Mouse (Mus musculus) adrenal gland, adult 2 months (tissue): ENCODE measurements around the gene Spata31d1d. TPM values are rescaled to one million over a fixed set of nuclear protein-coding genes. Genes with fewer than 3 reads are reported as not detected.
A peak's percentile ranks its signal among the peaks of the same experiment; 100 is the strongest.
"Not testable (repeated sequence)": the region's sequence is repeated elsewhere in the genome, so short reads cannot be mapped to it uniquely, and the experiment has no call there.

Experiments used
- DNase-seq: peaks from one replicate; pipeline ENCODE4 v3.0.0; 2021
- long read RNA-seq: library from polyadenylated mRNA; stranded (forward); transcript quantifications from one replicate; pipeline ENCODE4 v2.0.0, GENCODE M21; 2021
- polyA plus RNA-seq: library from polyadenylated mRNA; depleted of rRNA; stranded (reverse); fragments of >200 nt; gene quantifications from 2 replicates; pipeline ENCODE4 v1.2.3, GENCODE M21; 2012; rRNA removed
- total RNA-seq, 2 experiments: library from RNA; stranded (reverse); gene quantifications; 2 replicates each; pipeline ENCODE4 v1.2.3; 2021

Gene Spata31d1d
- total RNA-seq = not detected
- not detected in 2 replicates for polyA plus RNA-seq
- long read RNA-seq = 0 reads

DNA sequence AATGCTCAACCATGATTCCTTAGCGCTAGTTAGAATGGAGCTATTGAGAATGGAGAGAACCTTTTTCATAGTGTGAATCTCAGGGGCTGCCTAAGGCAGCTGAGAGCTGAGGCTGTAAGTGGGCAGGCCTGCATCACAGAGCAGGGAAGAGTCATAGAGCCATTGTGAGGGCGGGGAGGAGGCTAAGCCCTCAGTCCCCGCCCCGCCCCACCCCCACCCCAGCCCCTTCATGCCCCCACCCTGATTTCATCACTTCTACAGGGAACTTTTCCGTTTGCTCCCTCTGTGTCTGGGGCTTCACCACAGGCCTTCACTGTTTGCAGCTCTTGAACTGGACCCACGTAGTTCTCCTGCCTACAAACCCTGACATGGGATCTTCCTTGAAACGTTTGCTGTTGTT lies at the start of gene Spata31d1d:
Gene Spata31d1d (minus strand): TSS at position 101 of the 400 bp plus-strand sequence.
- no peak for DNase-seq

DNA sequence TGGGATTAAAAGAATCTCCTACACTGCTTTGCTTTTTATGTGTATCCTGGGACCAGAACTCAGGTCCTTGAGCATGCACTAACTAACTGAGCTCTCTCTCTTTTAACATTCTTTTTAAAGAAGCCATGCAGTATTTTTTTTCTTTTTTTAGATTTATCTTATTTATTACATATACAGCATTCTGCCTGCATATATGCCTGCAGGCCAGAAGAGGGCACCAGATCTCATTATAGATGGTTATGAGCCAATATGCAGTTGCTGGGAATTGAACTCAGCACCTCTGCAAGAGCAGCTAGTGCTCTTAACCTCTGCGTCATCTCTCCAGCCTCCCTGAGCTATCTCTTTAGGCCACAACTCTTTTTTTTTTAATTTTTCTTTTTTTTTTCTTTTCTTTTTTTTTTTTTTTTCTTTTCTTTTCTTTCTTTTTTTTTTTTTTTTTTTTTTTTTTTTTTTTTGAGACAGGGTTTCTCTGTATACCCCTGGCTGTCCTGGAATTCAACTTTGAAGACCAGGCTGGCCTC lies 48.3 kb upstream of the Spata31d1d start:
- DNase-seq = not testable (repeated sequence)

DNA sequence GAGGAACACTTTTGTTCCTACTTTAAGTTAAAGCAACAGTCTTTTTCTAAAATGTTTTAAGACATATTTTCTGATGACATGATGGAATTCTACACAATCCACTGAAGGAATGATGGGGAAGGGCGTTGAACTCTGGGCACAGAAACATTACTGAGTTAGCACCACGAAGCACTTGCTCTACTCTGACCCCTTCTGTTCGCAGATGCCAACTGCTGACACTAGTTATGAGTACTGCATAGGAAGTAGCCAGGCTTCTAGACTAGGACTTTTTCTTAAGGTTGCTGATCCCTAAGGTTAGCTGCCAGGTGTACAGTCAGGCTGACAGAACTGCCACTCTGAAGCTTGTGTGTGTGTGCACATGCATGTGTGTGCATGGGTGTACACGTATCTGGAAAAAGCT lies 47.7 kb upstream of the Spata31d1d start:
- no peak for DNase-seq

DNA sequence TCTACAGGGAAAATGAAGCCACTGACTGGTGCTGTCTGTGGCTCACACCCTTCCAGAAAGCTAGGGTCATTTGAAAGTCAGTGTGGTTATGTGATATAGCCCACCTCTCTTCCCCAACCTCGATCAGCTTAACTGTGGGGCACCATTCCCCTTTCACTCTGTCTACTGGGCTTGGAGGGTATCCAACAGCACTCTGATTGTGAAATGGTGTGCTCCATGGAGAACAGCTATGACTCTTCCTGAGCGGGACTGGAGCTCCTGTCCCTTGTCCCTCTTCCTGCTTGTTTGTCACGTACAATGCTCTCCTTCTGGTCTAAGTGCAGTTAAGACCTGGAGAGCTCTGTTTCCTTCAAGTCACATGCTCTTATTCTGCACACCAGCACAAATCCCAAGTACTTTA lies 43.6 kb upstream of the Spata31d1d start:
- peak; percentile 19 for DNase-seq

DNA sequence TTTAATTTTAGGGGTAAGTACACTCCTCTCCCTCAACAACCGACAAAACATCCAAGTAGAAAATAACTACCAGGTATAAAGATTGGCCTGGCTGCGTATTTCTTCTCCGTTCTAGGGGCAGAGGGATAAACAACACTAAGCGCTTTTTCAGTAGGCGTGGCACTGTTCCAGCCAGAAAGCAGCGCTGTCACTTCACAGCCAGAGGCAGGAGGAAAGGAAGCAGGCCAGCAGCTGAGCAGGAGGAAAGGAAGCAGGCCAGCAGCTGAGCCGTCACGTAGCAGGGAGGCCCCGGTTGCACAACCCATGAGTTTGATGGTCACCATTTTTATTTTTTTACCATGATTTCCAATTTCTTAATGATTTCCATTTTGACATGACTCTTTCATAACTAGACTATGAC lies 39.7 kb upstream of the Spata31d1d start:
- peak; percentile 78 for DNase-seq

DNA sequence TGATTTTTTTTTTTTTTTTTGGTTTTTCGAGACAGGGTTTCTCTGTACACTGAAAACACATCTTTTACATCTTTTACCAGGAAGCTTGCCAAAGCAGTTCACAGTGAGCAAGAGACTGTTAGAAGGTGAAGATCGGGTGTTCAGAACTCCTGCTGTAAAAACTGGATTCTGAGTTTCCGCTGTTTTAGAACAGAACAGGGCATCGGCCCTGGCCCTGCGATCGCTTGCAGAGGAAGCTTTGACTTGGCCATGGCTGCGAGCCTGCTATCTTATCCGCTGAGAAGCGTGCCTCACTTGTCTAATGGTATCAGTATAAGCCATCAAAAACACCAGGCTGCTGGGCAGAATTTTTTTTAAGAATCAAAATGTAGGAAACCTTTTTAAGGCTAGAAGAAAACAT lies 39.3 kb upstream of the Spata31d1d start:
- peak; percentile 20 for DNase-seq

DNA sequence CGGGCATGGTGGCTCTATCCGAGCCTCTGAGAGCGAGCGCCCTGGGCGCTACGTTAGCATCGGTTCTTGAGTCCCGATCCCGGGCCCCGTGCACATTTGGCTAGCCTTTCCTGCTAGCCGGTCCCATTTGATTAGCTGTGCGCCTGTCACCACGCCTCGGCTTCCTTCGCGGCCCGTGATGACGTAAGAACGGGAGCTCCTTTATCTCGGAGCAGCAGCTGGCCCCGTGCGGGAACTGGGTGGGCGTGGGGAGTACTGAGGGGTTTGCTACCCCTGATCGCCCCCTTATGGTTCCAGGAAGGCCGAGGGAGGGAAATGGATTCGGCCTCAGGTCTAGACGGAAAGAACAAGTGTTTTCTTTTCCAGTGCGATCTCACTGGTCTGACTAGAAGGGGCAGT lies 38.6 kb upstream of the Spata31d1d start:
- peak; percentile 89 for DNase-seq

DNA sequence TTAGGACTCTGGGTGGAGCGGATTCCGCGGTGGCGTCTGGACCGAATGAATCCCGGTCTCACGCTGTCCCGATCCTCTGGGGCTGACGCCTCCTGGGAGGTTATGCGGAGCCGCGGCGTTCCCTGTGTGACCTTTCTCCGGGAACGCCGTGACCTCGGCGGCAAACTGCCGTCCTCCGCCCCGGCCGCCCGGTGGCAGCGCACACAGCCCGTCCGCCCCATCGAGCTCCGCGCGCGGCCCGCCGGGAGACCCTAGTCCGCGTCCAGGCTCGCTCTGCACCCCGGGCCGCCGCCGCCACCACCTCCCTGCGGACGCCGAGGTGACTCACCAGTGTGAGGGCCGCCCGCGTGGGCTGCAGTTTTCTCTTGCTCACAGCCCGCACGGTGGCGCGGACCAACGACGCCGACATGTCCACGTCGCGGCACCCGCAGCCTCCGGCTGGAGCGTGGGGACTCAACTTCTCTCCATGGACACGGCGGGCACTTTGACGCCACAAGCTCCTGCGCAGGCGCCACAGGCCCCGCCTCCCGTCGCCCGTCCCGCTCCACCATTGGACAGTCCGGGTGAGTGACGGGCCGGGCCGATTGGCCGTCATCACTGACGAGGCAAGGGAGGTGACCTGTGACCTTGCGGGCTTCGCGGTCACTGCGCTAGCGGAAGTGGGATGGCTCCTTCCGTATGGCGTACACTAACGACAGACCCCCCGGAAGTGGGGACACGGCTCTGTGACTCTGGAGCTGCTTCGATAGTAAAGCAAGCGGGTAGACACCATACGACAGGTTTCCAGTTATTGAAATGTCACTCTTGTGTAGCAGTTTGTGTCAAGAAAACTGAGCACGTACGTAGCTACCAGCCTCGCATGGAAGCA lies 38.0 kb upstream of the Spata31d1d start, which contains the start of gene Isca1:
Gene Isca1 (minus strand): TSS at position 515 of the 868 bp plus-strand sequence.
- DNase-seq = peak; percentile 99

DNA sequence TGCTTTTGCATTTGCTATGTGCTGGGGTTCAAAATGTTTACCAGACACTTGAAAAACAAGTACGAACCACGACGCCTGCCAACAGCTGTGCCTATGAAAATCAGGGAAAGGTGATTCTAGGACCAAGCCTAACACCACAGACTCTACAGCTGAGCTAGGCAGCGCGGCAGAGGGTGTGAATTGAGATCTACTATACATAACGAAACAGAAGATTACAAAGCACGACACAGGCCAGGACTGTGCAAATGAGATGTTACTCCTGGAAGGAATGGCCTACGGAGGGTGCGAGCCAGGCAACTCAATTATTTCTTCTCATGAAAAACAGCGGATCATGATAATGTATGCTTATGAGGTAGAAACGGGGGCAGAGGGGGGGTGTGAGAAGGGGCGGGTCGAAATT lies 37.0 kb upstream of the Spata31d1d start:
- peak; percentile 15 for DNase-seq

DNA sequence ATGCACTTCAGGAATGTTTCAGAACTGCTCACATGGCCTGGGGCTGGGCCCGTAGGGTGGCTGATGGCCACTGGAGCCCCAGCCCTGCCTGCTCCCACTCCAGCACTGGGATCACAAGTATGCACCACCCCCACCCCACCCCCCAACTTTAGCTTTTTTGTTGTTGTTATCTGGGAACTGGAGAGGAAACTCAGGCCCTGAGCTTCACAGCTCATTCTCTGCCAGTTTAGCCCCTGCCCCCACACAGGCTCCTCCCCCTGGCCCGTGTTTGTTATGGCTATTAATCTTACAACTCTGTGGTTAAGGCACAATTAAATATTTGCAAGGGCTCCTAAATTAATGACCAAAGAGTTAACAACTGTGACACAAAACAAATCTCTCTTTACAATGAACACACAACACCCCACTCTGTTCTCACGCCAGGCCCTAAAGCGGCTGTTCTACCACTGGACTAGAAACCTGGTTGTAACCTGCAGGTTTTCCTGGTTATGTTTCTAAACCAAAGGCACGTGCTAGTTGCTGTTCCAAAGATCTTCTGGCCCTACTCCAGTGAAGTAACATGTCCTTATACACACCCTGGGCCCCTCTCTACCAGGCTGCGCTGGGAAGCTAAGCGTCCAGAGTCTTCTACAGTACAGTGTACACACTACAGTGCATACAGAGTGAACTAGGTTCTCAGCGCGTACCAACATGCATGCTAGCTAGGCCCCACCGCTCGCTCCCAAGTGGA lies 35.4 kb upstream of the Spata31d1d start:
- DNase-seq = peak; percentile 23

DNA sequence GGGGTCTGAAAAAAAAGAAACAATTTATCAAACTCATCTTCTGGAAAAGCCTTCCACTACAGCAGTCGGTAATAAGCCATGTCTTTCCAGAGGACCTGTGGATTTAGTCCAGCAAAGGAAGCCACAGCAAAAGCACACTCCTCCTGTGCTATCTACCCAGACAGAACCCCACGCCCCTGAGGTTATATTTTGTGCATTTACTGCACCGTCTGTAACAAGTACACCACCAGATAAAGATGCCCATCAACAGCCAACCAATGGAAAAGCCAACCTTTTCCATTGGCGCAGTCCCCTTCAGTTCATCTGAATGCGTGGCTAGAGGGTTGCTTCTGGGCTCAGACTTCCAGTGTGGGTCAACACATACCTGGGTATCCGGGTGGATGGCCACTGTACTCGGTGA lies 31.2 kb upstream of the Spata31d1d start:
- no peak for DNase-seq

DNA sequence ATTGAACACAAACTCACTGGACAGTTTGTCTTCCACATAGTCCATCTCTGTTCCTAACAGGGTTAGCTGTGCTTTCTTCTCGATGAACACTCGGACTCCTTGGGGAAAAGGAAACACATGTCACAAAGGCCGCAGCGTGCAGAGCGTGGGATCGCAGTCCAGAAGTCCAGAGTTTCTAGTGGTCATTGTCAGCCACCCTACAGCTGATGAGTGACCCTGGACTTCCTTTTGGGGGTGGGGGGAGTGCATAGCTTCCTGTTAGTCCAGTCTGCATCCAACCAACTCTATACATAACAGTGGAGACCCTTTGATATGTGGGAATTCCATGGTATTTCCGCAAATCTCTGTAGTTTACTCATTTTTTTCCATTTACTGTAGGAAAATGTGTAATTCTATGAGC lies 25.4 kb upstream of the Spata31d1d start:
- DNase-seq = no peak

DNA sequence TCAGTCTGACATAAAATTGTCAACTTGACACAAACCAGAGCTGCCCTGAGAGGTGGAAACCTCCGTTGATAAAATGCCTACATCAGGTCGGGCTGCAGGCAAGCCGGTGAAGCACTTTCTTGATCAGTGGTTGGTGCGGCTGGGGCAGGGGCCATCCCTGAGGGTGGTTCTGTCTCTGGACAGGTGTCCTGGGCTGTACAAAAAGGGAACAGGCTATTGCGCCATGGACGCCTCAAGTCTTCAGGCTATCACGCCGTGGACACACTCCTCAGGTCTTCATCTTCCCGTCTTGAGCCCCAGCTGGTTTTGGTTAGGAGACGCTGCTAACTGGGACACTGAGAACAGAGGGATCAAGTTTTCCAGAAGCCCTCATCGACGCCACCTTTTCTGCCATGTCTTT lies 18.8 kb upstream of the Spata31d1d start:
- DNase-seq = no peak

DNA sequence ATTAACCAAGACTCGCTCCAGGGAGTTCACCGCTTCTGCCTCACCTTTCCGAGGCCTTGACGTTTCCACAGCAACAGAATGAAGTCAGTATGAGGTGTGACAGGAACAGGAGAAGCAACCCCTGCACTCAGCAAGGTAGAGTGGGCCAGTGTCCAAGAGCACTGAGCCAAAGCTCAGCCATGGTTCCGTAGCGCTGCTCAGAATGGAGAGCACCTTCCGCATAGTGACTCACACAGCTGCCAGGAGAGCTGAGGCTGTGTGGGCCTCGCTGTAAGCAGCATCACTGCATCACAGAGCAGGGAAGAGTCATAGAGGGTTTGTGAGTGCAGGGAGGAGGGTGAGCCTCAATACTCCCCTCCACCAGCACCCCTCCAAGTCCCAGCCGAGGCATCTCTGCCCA lies 15.2 kb upstream of the Spata31d1d start, which contains the start of gene 1700014D04Rik:
Gene 1700014D04Rik (minus strand): TSS at position 42 of the 400 bp plus-strand sequence.
- DNase-seq = no peak

DNA sequence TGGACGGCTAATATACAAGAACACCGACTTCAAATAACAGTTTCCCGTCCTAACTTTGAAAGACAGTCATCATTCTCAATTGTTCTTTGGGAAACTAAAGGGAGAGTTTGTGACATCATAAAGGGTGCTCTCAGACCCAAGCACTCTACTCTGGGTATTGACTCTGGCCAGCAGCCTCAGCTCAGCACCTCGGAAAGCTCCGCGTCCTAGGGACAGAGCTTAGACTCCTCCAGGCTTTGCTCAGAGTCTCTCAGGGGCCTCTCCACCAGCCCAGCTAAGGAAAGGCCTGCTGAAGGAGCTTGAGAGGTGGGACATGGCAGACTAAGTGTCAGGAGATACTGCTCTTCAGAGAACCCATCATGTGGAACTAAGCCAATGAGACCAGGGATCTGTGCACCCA lies 14.6 kb upstream of the Spata31d1d start:
- no peak for DNase-seq

DNA sequence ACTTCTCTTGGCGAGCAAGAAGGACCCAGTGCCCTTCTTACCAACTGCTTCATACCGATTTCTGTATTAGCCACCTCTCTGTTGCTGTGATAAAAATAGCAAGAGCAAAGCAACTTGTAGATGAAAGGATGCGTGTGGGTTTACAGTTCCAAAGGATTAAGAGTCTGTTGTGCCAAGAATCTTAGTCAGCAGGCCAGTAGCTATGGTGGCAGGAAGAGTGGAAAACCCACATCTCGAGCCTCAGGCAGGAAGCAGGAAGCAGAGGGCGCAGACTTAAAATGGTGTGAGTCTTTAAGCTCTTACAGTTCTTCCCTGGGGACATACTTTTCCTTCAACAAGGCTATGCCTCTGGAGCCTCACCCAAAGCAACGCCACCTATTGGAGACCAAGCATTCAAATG lies 13.9 kb upstream of the Spata31d1d start:
- no peak for DNase-seq

DNA sequence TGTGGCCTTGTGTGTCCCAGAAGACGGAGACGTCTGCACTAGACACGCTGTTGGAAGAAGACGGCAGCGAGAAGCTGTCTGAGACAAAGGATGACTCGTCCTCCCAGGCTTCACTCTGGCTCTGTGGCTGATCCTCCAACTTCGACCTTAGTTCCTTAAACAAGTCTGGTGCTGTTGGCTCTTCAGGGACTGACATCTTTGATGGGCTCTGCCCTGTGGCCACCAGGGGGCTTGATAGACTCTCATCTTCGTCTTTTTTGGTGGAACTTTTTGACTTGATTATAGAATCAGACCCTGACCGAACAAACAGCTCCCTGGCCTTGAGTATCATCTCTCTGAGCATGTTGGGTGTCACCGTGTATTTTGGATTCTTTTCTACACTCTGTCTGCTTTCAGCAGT lies 10.1 kb upstream of the Spata31d1d start:
- no peak for DNase-seq

DNA sequence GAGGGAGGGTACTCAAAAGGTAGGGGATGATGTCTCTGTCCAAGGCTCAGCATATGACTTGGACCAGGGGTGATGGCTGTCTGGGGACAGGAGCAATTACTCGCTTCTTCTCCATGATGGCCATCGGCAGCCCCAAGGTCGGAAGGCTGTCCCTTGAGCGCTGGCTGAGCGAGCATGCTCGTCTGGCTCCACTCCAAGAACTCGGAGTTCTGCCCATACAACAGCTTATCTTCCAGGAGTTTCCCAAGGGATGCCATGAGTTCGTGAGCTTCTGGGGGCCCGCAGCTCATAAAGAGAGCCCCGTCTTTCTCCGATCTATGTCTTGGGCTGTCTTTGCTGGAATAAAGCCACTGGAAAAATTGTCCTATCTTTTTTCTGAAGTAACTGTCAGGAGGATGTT lies 9.5 kb upstream of the Spata31d1d start:
- peak; percentile 57 for DNase-seq

DNA sequence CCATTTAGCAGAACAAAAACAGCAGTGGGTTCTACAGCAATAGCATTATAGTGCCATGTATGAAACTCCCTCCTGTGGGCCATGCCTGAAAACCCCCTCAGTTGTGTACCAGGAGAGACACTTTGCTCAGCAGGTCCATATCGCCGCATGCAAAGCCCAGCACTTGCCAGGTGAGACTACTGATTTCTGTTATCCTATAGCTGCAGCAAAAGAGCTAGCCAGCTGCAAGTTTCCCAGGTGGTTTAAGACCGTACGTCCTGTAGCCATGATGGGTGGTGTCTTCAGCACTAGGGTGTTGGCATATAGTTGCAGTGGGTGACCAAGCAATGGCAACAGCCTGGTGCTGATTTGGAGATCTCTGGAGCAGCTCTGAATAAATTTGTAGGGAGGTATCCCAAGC lies 7.8 kb upstream of the Spata31d1d start:
- DNase-seq = no peak

DNA sequence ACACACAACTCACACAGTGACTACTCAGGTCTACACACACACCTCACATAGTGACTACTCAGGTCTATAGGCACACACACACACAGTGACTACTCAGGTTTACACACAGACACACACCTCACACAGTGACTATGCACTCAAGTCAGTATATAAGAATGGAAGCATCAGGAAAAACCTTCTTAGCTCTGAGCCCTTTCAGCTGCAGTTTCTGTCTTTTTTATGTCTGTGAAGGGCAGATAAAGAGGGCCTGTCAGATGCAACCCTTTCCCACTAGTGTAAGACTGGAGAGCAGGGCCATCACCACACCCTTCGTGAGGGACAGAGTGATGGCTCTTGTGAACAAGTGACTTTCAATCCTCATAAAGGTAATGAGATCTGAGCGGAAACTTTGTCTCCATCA lies 6.9 kb upstream of the Spata31d1d start:
- DNase-seq = no peak

DNA sequence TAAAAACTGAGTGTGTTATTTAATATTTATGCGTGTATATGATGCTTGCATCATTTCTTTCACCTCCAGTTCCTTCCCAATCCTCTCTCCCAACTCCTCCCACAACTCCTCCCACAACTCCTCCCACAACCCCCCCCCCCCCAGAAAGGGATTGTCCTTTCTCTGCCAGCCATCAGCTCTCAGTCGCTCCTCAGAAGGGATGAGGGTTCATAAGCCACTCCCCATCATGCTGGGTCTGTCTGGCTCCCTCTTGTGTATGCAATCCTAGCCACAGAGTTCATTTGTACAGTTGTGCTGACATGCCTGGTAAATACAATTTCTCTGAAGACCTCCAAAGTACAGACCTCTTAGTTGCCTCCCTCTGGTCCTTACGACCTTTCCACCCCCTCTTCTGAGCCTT lies 3.6 kb upstream of the Spata31d1d start:
- no peak for DNase-seq

DNA sequence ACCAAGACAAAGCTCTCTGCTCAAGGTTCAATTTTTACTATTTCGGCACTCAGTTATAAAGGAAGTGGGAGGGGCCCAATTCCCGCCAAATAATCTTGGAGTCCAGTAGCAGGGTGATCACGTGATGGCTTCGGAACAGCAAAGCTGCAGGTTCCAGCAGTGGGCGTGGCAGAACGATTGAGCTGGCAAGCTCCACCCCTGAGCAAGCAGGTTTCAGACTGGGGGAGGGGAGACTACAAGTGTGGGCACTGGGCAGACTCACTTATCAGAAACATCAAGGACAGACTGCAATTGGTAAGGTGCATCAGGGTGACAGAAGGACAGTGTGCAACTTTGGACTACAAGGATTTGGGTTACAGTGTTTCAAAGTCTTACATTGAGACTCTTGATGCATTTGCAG lies 2.8 kb upstream of the Spata31d1d start:
- not testable (repeated sequence) for DNase-seq

DNA sequence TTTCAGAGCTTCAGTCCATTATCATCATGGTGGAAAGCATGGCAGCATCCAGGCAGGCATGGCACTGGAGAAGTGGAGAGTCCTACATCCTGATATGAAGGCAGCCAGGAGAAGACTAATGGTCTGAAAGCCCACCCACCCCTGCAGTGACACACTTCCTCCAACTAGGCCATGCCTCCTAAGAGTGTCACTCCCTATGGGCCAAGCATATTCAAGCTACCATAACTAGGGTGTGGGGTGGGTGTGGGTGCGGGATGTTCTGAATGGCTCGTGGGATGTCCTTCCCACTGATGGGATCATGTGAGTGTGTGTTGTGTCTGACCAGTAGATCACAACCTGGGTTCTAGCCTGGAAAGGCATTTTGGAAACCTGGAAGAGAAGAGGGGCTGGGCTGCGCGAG lies 2.4 kb upstream of the Spata31d1d start:
- no peak for DNase-seq
